Mouse (Mus musculus) ovary, postnatal 14 days (tissue): ENCODE results near the gene Astn2.
A peak's percentile ranks its signal among the peaks of the same experiment; 100 is the strongest.

Experiments
- DNase-seq: peaks from one replicate; pipeline ENCODE4 v3.0.0; 2022; ENCODE audit warnings: low spot score

Astn2 gene

DNA sequence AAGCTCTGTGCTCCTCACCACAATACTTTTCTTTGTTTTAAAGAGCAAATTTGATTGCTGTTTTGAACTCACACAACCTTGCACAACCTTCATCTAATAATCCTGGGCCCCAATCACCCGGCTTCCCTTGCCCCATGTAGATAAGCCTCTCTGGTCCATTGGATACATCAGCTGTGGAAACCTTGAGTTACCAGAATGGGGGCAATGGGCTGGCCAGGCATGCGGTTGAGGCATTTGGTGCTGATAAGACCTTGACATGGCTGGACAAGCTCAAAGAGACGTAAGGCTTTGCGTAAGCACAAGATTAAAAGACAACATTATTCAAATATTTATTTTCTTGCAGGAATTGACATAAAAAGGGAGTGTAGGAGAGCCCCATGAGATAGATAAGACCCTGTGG lies 988.9 kb downstream of the Astn2 start:
- no peak for DNase-seq

GRCm38 (mm10) chr4:65402836-65403634 lies 1001.4 kb downstream of the Astn2 start:
- DNase-seq = peak; percentile 9

GRCm38 (mm10) chr4:65402286-65402685 lies 1002.1 kb downstream of the Astn2 start:
- no peak for DNase-seq

- no peak for DNase-seq
Measured at GRCm38 (mm10) chr4:65399457-65399856, 1005.0 kb downstream of the Astn2 start.

DNA sequence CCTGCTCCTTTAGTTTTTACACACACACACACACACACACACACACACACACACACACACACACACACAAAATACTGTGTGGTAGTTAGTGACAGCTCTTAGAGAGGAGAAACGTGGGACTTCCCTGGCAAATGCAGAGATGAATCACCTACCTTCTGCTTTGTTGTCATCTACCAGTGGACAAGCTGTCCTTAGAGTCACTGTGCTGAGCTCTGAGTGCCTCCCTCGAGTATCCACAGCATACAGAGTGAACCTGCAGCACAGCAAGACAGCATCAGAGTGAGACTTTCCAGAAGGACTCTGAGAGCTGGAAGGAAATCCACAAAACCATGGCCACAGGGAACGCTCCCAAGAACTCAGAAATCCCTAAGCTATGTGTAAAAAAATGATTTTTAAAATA lies 1007.6 kb downstream of the Astn2 start:
- no peak for DNase-seq

DNA sequence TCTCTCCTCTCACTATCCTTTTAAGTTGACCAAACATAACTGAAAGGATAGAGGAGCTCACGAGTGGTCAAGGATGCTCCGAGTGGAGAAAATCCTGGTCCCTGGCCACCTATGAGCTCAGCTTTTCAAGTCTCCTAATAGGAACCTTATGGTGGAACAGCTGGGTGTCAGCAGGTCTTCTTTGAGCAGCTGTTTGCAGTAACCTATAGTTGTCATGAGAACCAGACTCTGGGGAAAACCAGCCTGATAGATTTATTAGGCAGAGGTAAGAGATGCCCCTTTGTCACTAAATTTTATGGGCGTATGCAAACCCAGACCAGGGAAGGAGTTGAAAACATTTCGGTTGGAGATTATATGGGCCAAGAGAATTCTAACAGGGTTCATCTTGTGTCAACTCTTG lies 1013.4 kb downstream of the Astn2 start:
- no peak for DNase-seq

GRCm38 (mm10) chr4:65383070-65383469 lies 1021.3 kb downstream of the Astn2 start:
- no peak for DNase-seq

DNA sequence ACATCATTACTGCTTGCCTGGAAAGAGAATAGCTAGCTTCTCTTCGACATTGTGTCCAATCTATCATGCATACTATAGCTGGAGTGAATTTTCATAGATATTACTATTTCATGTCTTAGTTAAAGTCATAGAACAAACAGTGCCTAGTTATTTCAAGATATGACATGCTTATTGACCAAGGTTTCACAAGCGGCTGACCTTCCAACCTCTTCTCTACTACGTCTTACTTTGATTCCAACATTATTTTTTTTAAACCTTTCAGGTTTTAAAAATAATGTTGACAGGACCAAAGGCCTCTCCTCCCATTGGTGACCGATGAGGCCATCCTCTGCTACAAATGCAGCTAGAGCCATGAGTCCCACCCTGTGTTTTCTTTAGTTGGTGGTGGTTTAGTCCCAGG lies 1025.0 kb downstream of the Astn2 start:
- DNase-seq = no peak

GRCm38 (mm10) chr4:65376571-65376970 lies 1027.8 kb downstream of the Astn2 start:
- no peak for DNase-seq

- no peak for DNase-seq
Measured at GRCm38 (mm10) chr4:65373841-65374240, 1030.6 kb downstream of the Astn2 start.

- DNase-seq = no peak
Measured at GRCm38 (mm10) chr4:65372731-65373130, 1031.7 kb downstream of the Astn2 start.

DNA sequence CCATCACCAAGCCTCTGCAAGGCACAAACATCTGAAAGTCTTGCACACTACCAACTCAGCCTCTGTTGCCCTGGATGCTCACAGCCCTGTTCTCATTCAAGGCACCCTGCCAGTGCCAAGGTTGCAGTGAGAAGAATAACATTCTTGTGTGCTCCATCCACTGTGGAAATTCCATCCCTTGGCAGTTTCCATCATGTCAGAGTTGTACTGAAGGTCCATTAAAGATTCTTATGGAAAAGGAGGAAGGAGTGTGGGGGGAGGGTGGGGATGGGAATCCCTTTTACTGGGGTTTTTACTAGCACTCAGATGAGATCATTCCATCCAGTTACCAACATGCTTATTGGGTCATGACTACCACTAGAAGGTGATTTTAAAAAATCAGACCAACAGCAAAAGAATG lies 1037.3 kb downstream of the Astn2 start:
- no peak for DNase-seq

DNA sequence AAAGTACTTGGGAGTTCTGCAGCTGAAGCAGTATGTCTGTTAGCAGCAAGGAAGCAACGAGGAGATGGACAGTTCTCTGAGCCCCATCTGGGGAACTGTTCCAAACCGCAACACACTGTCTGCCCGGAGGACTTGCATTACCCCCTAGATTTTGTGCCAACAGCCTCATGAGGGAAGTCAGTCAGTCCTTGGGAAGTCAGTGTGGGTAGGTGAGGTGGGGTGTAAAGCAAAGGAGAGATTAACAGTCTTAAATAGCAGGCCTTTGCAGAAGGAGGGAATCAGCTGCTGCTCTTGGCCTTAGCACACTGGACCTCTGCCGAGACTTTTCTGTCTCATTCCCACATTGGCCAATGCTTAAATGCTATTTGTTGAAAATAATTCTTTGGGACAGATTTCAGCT lies 1049.8 kb downstream of the Astn2 start:
- no peak for DNase-seq

DNA sequence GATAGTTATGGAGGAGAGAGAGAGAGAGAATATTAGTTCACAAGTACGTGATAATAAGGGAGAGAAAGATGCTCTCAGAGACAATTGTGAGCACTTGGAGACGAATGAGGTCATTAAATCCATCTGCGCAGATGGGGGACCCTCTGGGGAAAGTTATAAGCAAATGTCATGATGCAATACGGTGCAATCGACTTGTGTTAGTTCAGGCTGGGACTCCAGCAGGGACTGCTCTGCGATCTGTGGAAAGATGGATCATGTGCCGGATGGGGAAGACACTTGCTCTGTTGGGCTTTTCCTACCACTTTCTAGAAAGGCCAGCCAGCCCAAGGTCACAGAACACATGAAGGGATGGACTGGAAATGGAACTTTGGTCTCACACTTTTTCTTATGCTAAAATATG lies 1053.9 kb downstream of the Astn2 start:
- no peak for DNase-seq

GRCm38 (mm10) chr4:65341766-65342165 lies 1062.6 kb downstream of the Astn2 start:
- DNase-seq = no peak

- DNase-seq = no peak
Measured at GRCm38 (mm10) chr4:65333718-65334117, 1070.7 kb downstream of the Astn2 start.
